Mouse (Mus musculus) heart, embryonic 14.5 days (tissue): ENCODE data around the gene Coro7. TPM values are rescaled to one million over a fixed set of nuclear protein-coding genes. Genes with fewer than 3 reads are reported as not detected.

ENCODE experiments used
- ATAC-seq: fragments of 200-750 bp; cut with Nextera tagmentation; 2 replicates; pipeline ENCODE4 v1.8.0; 2017; ENCODE audit warnings: low read depth, moderate TSS enrichment; ENCODE audit not compliant: insufficient number of reproducible peaks, insufficient read depth, low FRiP score
- H3K27ac ChIP-seq, 2 experiments: fragments of 200-500 bp in 1 of 2; fragments of 300-500 bp in 1 of 2; sonication (generic) in 1 of 2; replicated peaks in 1 of 2; 2 replicates each; pipeline ENCODE4 v1.5.1; 2012 to 2014; ENCODE audit warnings: low read depth in 2 of 2, low read length in 2 of 2, control low read depth in 1 of 2, mild to moderate bottlenecking in 1 of 2, mixed read lengths in 1 of 2; ENCODE audit not compliant: control insufficient read depth in 1 of 2, insufficient read depth in 1 of 2
- H3K27me3 ChIP-seq: fragments of 300-500 bp; sonication (generic); 2 replicates; pipeline ENCODE4 v1.6.1; 2014; ENCODE audit warnings: mild to moderate bottlenecking, low read length, control low read depth; ENCODE audit not compliant: control insufficient read depth, insufficient read depth
- H3K36me3 ChIP-seq: fragments of 300-500 bp; sonication (generic); 2 replicates; pipeline ENCODE4 v1.6.1; 2014; ENCODE audit warnings: mild to moderate bottlenecking, control low read depth, low read length, mixed read lengths; ENCODE audit not compliant: control insufficient read depth, insufficient read depth
- H3K4me1 ChIP-seq, 2 experiments: fragments of 200-500 bp in 1 of 2; fragments of 300-500 bp in 1 of 2; sonication (generic) in 1 of 2; 2 replicates each; pipeline ENCODE4 v1.6.1; 2012 to 2014; ENCODE audit warnings: low read length in 2 of 2, control low read depth in 1 of 2, mixed read lengths in 1 of 2; ENCODE audit not compliant: control insufficient read depth in 2 of 2, insufficient read depth in 2 of 2
- H3K4me2 ChIP-seq: fragments of 300-500 bp; sonication (generic); 2 replicates; pipeline ENCODE4 v1.6.1; 2014; ENCODE audit warnings: mild to moderate bottlenecking, low read length
- H3K4me3 ChIP-seq, 2 experiments: fragments of 200-500 bp in 1 of 2; fragments of 300-500 bp in 1 of 2; sonication (generic) in 1 of 2; 2 replicates each; pipeline ENCODE4 v1.5.1; 2012 to 2014; ENCODE audit warnings: low read length in 2 of 2, mild to moderate bottlenecking in 2 of 2, control low read depth in 1 of 2, low read depth in 1 of 2, moderate library complexity in 1 of 2; ENCODE audit not compliant: control insufficient read depth in 1 of 2, insufficient read depth in 1 of 2
- H3K9ac ChIP-seq: fragments of 300-500 bp; sonication (generic); 2 replicates; pipeline ENCODE4 v1.6.1; 2014; ENCODE audit warnings: mild to moderate bottlenecking, low read length
- H3K9me3 ChIP-seq: fragments of 300-500 bp; sonication (generic); 2 replicates; pipeline ENCODE4 v1.6.1; 2016; ENCODE audit warnings: low read length, control low read depth; ENCODE audit not compliant: control insufficient read depth
- WGBS: fragments of 180-500 bp; shearing (Covaris S2); extraction: QIAGEN DNeasy Blood & Tissue Kit; methylation state at CpG from one replicate; pipeline ENCODE4 v1.1.7; 2014; 5-methylcytosine and 5-hydroxymethylcytosine counted together
- polyA plus RNA-seq: library from polyadenylated mRNA; unstranded; fragments of >200 nt; fragmentation: Nextera tagmentation; extraction: Ambion mirVana; gene quantifications from 2 replicates; pipeline ENCODE4 v1.2.1, GENCODE M21; 2014

Coro7 gene
- polyA plus RNA-seq, 1 experiment from 2014 or later = 11.9 TPM

GRCm38 (mm10) chr16:4651624-4652023 is 28.0 kb downstream of the Coro7 start:
- H3K4me3 ChIP-seq = no peak overlapping the region
- no peak for ATAC-seq
- no peak overlapping the region for H3K9ac ChIP-seq
- WGBS = 70% methylated on average over 7 of the region's 7 CpGs
- peaks cover 56% of the 10 kb centered on the region for H3K36me3 ChIP-seq
- peaks cover 56 to 67% of the 10 kb centered on the region in 2 experiments for H3K4me1 ChIP-seq
- H3K27me3 ChIP-seq = no peaks in the 10 kb centered on the region
- H3K4me2 ChIP-seq = no peak overlapping the region
- H3K27ac ChIP-seq = 0 out of 4 replicates have a peak overlapping the region, but pooled peaks have one; percentile 8 to 24
- H3K9me3 ChIP-seq = no peaks in the 10 kb centered on the region

GRCm38 (mm10) chr16:4651081-4651480 is 28.5 kb downstream of the Coro7 start:
- no peak for ATAC-seq
- Histone ChIP-seq H3K27ac (0 out of 4 replicates have a peak overlapping the region, but pooled peaks have one; percentile 6 to 8), H3K9me3 (no peaks in the 10 kb centered on the region), H3K36me3 (peaks cover 60% of the 10 kb centered on the region), H3K9ac (no peak overlapping the region), H3K27me3 (no peaks in the 10 kb centered on the region), H3K4me3 (no peak overlapping the region), H3K4me1 (peaks cover 54 to 67% of the 10 kb centered on the region in 2 experiments), H3K4me2 (no peak overlapping the region)
- WGBS = 82% methylated on average over 1 of the region's 1 CpGs

GRCm38 (mm10) chr16:4650161-4650560 is 29.4 kb downstream of the Coro7 start:
- no peak overlapping the region for H3K4me2 ChIP-seq
- H3K4me3 ChIP-seq = no peak overlapping the region
- H3K27me3 ChIP-seq = no peaks in the 10 kb centered on the region
- 96% methylated on average over 3 of the region's 3 CpGs for WGBS
- H3K36me3 ChIP-seq = peaks cover 69% of the 10 kb centered on the region
- ATAC-seq = no peak
- no peak overlapping the region for H3K9ac ChIP-seq
- no peak overlapping the region for H3K27ac ChIP-seq
- peaks cover 49 to 67% of the 10 kb centered on the region in 2 experiments for H3K4me1 ChIP-seq
- H3K9me3 ChIP-seq = no peaks in the 10 kb centered on the region

GRCm38 (mm10) chr16:4649692-4650091 is 29.9 kb downstream of the Coro7 start:
- Histone ChIP-seq H3K4me2 (no peak overlapping the region), H3K9ac (no peak overlapping the region), H3K27ac (no peak overlapping the region), H3K9me3 (no peaks in the 10 kb centered on the region), H3K4me3 (no peak overlapping the region), H3K36me3 (peaks cover 70% of the 10 kb centered on the region), H3K27me3 (no peaks in the 10 kb centered on the region), H3K4me1 (peaks cover 47 to 67% of the 10 kb centered on the region in 2 experiments)
- WGBS = 91% methylated on average over 11 of the region's 11 CpGs
- no peak for ATAC-seq

- H3K36me3 ChIP-seq = peaks cover 70% of the 10 kb centered on the region
- peaks cover 47 to 68% of the 10 kb centered on the region in 2 experiments for H3K4me1 ChIP-seq
- no peak overlapping the region for H3K27ac ChIP-seq
These were observed 30.4 kb downstream of the Coro7 start for GRCm38 (mm10) chr16:4649211-4649610.

GRCm38 (mm10) chr16:4648416-4649023 is 31.1 kb downstream of the Coro7 start:
- H3K4me1 ChIP-seq = peaks cover 52 to 70% of the 10 kb centered on the region in 2 experiments
- H3K36me3 ChIP-seq = peaks cover 69% of the 10 kb centered on the region
- no peak overlapping the region for H3K4me2 ChIP-seq
- H3K9ac ChIP-seq = peak overlapping the region; percentile 13; the same call in 1 of the 2 replicates
- no peaks in the 10 kb centered on the region for H3K27me3 ChIP-seq
- 91% methylated on average over 28 of the region's 28 CpGs for WGBS
- H3K27ac ChIP-seq = no peak overlapping the region
- no peak for ATAC-seq
- H3K4me3 ChIP-seq = no peak overlapping the region
- H3K9me3 ChIP-seq = no peaks in the 10 kb centered on the region

More at GRCm38 (mm10) chr16:4649211-4649610, 30.4 kb downstream of the Coro7 start:
- Histone ChIP-seq H3K9ac (no peak overlapping the region), H3K4me3 (no peak overlapping the region), H3K9me3 (no peaks in the 10 kb centered on the region), H3K27me3 (no peaks in the 10 kb centered on the region), H3K4me2 (no peak overlapping the region)
- WGBS = 86% methylated on average over 5 of the region's 5 CpGs
- no peak for ATAC-seq

- ATAC-seq = 0 out of 2 replicates have a peak, but pooled peaks have one; percentile 26
- 0 out of 2 replicates have a peak overlapping the region, but pooled peaks have one; percentile 23 for H3K4me2 ChIP-seq
- H3K9me3 ChIP-seq = no peaks in the 10 kb centered on the region
- no peaks in the 10 kb centered on the region for H3K27me3 ChIP-seq
- H3K27ac ChIP-seq = peak overlapping the region; percentile 55 to 72
- H3K4me3 ChIP-seq = no peak overlapping the region; a peak in 1 of 4 replicates
- WGBS = 42% methylated on average over 13 of the region's 13 CpGs
- peak overlapping the region; percentile 52 for H3K9ac ChIP-seq
- peaks cover 54 to 70% of the 10 kb centered on the region in 2 experiments for H3K4me1 ChIP-seq
- H3K36me3 ChIP-seq = peaks cover 67% of the 10 kb centered on the region
These were observed 31.9 kb downstream of the Coro7 start for GRCm38 (mm10) chr16:4647651-4648141.
